Mouse (Mus musculus): ENCODE measurements around the gene Mpnd.
"Not testable (repeated sequence)": the region's sequence is repeated elsewhere in the genome, so short reads cannot be mapped to it uniquely, and the experiment has no call there.

The Mpnd gene

GRCm38 (mm10) chr17:56038583-56039261, 33.2 kb downstream of the Mpnd start:
- DNase-seq (ENCODE audit: low spot score) = no peak

- DNase-seq (ENCODE audit: low spot score) = no peak
Measured at GRCm38 (mm10) chr17:56039345-56039744, 33.8 kb downstream of the Mpnd start.

DNA sequence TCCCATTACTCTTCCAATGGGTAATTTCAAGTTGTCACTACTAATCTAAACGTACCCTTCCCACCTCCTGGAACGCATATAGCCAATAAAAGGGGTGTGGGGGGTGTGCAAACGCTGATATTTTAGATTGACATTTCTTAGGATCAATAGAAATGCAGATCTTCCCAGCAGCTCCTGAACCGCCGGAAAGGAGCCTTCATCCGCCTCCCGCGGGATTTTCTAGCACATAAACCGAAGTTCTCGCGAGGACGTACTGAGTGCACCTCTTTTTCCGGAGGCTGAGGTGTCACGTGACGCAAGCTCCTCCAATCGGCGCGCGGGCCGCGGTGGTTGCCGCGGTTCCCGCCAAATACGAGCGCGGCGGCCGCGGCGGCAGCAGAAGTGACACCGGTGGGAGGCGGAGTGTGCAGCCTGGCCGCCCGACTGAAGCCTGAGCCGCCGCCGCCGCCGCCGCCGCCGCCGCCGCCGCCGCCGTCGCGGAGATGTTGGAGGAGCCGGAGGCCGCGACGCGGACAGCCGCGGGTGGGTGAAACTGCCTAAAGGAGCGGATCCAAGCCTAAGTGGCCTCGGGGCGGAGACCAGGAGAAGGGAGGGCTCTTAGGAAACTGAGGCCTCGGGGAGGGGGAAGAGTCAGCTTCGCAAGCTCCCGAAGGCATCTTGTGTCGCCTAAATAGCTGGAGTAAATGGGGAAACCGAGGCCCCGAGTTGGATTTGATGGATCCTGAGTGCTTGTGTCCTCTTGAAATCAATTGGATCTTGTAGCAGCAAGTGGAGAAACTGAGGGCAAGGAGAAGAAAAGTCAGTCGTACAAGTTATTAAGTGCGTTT, 34.7 kb downstream of the Mpnd start, which contains the start of gene Chaf1a:
TSS of gene Chaf1a (plus strand) at position 410 of the 827 bp plus-strand sequence.
- DNase-seq (ENCODE audit: low spot score) = peak; percentile 90

- no peak for DNase-seq (ENCODE audit: low spot score)
Measured at GRCm38 (mm10) chr17:56040857-56041163, 35.3 kb downstream of the Mpnd start.

- DNase-seq (ENCODE audit: low spot score) = no peak
Measured at GRCm38 (mm10) chr17:56051369-56051768, 45.9 kb downstream of the Mpnd start.

GRCm38 (mm10) chr17:56054938-56055337, 49.4 kb downstream of the Mpnd start:
- DNase-seq (ENCODE audit: low spot score) = no peak

GRCm38 (mm10) chr17:56055945-56056678, 50.6 kb downstream of the Mpnd start:
- DNase-seq (ENCODE audit: low spot score) = no peak

- DNase-seq (ENCODE audit: low spot score) = no peak
Measured at GRCm38 (mm10) chr17:56057381-56058120, 52.0 kb downstream of the Mpnd start.

DNA sequence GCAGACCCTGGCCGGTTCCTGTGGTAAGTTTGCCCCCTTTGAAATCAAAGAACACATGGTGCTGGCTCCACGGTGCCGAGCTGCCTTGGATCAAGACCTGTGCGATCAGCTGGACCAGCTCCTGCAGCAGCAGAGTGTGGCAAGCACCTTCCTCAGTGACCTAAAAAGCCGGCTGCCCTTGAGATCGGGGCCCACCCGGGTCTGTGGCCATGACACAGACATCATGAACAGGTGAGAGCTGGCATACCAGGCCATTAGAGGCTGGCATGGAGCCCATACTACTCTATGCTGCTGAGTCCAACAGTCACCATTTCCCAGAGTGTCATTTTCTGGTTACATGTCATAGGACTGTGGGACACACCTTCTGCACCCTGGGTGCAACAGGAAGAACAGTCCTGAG, 56.6 kb downstream of the Mpnd start:
- DNase-seq (ENCODE audit: low spot score) = no peak

DNA sequence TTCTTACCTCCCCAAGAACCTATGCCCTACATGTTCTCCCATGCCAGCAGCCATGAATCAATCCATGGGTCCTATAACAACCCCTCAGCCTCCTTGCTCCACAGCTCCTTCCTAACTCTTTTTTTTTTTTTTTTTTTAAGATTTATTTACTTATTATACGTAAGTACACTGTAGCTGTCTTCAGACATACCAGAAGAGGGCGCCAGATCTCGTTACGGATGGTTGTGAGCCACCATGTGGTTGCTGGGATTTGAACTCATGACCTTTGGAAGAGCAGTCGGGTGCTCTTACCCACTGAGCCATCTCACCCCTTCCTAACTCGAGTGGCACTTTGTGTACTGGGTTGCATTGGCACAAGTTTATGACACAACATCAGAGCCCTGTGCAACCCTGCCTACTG, 60.2 kb downstream of the Mpnd start:
- DNase-seq (ENCODE audit: low spot score) = not testable (repeated sequence)
